9 mouse cellular contexts compared by ENCODE assay signal in genomic region chr12:111375559-111375958, GRCm38 (mm10). TPM values are rescaled to one million over a fixed set of nuclear protein-coding genes. Genes with fewer than 3 reads are reported as not detected.
A peak's percentile ranks its signal among the peaks of the same experiment; 100 is the strongest.
DNase-seq lines count a peak whose midpoint lies in the region; ATAC-seq and TF ChIP-seq lines count a peak whose summit lies in the region.
"Had no signal": no experiment of that assay in that cellular context is flagged by ENCODE, and none has a peak within 500 bp of the region (broad histone marks: within the 10 kb centered on the region; RNA-seq: fewer than 3 reads in every experiment).

No protein-coding gene starts in this region.

- no peak for ATAC-seq in kidney, postnatal 0 days (replicated peaks; ENCODE audit: low FRiP score, low read depth)
- no peak for ATAC-seq in intestine, embryonic 16.5 days
- ATAC-seq in neural tube, embryonic 12.5 days (ENCODE audit: low FRiP score, low read depth) = no peak

- H3K27ac ChIP-seq in kidney, postnatal 0 days = peak overlapping the region; percentile 69
- H3K27ac ChIP-seq in embryonic fibroblast, embryonic 13.5 days (ENCODE audit: insufficient read depth, low read length) = no peak overlapping the region
- H3K27ac ChIP-seq in intestine, embryonic 16.5 days (ENCODE audit: low read length) = peak overlapping the region; percentile 72
- H3K27ac ChIP-seq in neural tube, embryonic 12.5 days = no peak overlapping the region

- H3K4me2 ChIP-seq in kidney, postnatal 0 days (ENCODE audit: low read length) = peak overlapping the region; percentile 88
- peak overlapping the region; percentile 89 for H3K4me2 ChIP-seq in intestine, embryonic 16.5 days (ENCODE audit: low read depth, low read length)
- H3K4me2 ChIP-seq in neural tube, embryonic 12.5 days (replicated peaks) = peak overlapping the region; percentile 98

- no peaks in the 10 kb centered on the region for H3K36me3 ChIP-seq in kidney, postnatal 0 days (ENCODE audit: insufficient read depth, low read length)
- H3K36me3 ChIP-seq in intestine, embryonic 16.5 days (ENCODE audit: control insufficient read depth, insufficient read depth, low read length) = no peaks in the 10 kb centered on the region
- H3K36me3 ChIP-seq in neural tube, embryonic 12.5 days = no peaks in the 10 kb centered on the region

- no peaks in the 10 kb centered on the region for H3K27me3 ChIP-seq in kidney, postnatal 0 days (ENCODE audit: insufficient read depth, low read length)
- H3K27me3 ChIP-seq in intestine, embryonic 16.5 days (replicated peaks; ENCODE audit: control insufficient read depth, insufficient read depth, low read length) = no peaks in the 10 kb centered on the region
- no peaks in the 10 kb centered on the region for H3K27me3 ChIP-seq in neural tube, embryonic 12.5 days (replicated peaks)

- no peak for DNase-seq in kidney, postnatal 0 days (ENCODE audit: low spot score)
- no peak for DNase-seq in kidney, adult 11 months
- no peak for DNase-seq in frontal cortex, postnatal 36 days (ENCODE audit: low spot score in 2 of 2)
- no peak for DNase-seq in left cerebral cortex, postnatal 4 days
- DNase-seq in gastrocnemius, postnatal 10 days = no peak
- DNase-seq: gastrocnemius, postnatal 25 days had no signal

- H3K9ac ChIP-seq in kidney, postnatal 0 days (ENCODE audit: low read depth, low read length) = peak overlapping the region; percentile 90
- H3K9ac ChIP-seq in intestine, embryonic 16.5 days (ENCODE audit: low read depth, low read length) = peak overlapping the region; percentile 98
- peak overlapping the region; percentile 91 for H3K9ac ChIP-seq in neural tube, embryonic 12.5 days

- intact Hi-C loops in left cerebral cortex, postnatal 4 days (cut with DNase I) = no loop called here

- TF ChIP-seq POLR2A in embryonic fibroblast, embryonic 13.5 days (IDR thresholded peaks at IDR 0.05; ENCODE audit: low read depth, low read length) = no peak

- no peaks in the 10 kb centered on the region for H3K9me3 ChIP-seq in kidney, postnatal 0 days (replicated peaks; ENCODE audit: low read length)
- H3K9me3 ChIP-seq in intestine, embryonic 16.5 days (ENCODE audit: control insufficient read depth, low read length) = no peaks in the 10 kb centered on the region
- H3K9me3 ChIP-seq in neural tube, embryonic 12.5 days = no peaks in the 10 kb centered on the region

- WGBS in kidney, postnatal 0 days = 29% methylated on average over 12 of the region's 12 CpGs
- WGBS in intestine, embryonic 16.5 days = 47% methylated on average over 12 of the region's 12 CpGs
- WGBS in neural tube, embryonic 12.5 days = 75% methylated on average over 12 of the region's 12 CpGs

- no peak for TF ChIP-seq CTCF in kidney, postnatal 0 days (IDR thresholded peaks at IDR 0.05; ENCODE audit: low read depth)
- no peak for TF ChIP-seq CTCF in embryonic fibroblast, embryonic 13.5 days (IDR thresholded peaks at IDR 0.05; ENCODE audit: borderline replicate concordance, insufficient read depth, low read length)

- peaks cover 13% of the 10 kb centered on the region; the same call in 1 of the 2 replicates for H3K4me1 ChIP-seq in kidney, postnatal 0 days (replicated peaks; ENCODE audit: insufficient read depth, low read length)
- no peaks in the 10 kb centered on the region for H3K4me1 ChIP-seq in embryonic fibroblast, embryonic 13.5 days (ENCODE audit: control insufficient read depth, insufficient read depth, low read length)
- peaks cover 37% of the 10 kb centered on the region for H3K4me1 ChIP-seq in intestine, embryonic 16.5 days (ENCODE audit: control insufficient read depth, insufficient read depth, low read length)
- peaks cover 24% of the 10 kb centered on the region for H3K4me1 ChIP-seq in neural tube, embryonic 12.5 days

- H3K4me3 ChIP-seq in kidney, postnatal 0 days (replicated peaks; ENCODE audit: low read depth, low read length) = peak overlapping the region; percentile 89
- peak overlapping the region; percentile 99 for H3K4me3 ChIP-seq in embryonic fibroblast, embryonic 13.5 days (ENCODE audit: insufficient read depth, low read length)
- peak overlapping the region; percentile 98 for H3K4me3 ChIP-seq in intestine, embryonic 16.5 days (ENCODE audit: low read length)
- H3K4me3 ChIP-seq in neural tube, embryonic 12.5 days = peak overlapping the region; percentile 97

RNA-seq across cellular contexts. Expression of gene Cdc42bpb, which starts 2.0 kb away (rescaled TPM):
- polyA plus RNA-seq in kidney, postnatal 0 days (2015; fragmentation: Nextera tagmentation; extraction: Ambion mirVana) = 27.7 and 31.6 TPM in 2 replicates
- polyA plus RNA-seq in embryonic fibroblast, embryonic 13.5 days (2011; ENCODE audit: insufficient read length, low read depth, missing spikeins) = 60.0 and 71.1 TPM in 2 replicates
- 30.1 and 32.5 TPM in 2 replicates for polyA plus RNA-seq in intestine, embryonic 16.5 days (2015; fragmentation: Nextera tagmentation; extraction: Ambion mirVana)
- polyA plus RNA-seq in neural tube, embryonic 12.5 days (2016; fragmentation: Nextera tagmentation; extraction: Ambion mirVana) = 41.7 and 44.9 TPM in 2 replicates
- total RNA-seq in left cerebral cortex, postnatal 4 days (2021) = 100 to 1,000 TPM; 153 to 168 TPM
- 10 to 100 TPM; 48.3 to 55.8 TPM for total RNA-seq in gastrocnemius, postnatal 10 days (2021)

RNA-seq across cellular contexts. Expression of gene Lbhd2, which starts 31.1 kb away (rescaled TPM):
- 12.6 and 14.3 TPM in 2 replicates for polyA plus RNA-seq in kidney, postnatal 0 days (2015; fragmentation: Nextera tagmentation; extraction: Ambion mirVana)
- not detected in 2 replicates for polyA plus RNA-seq in embryonic fibroblast, embryonic 13.5 days (2011; ENCODE audit: insufficient read length, low read depth, missing spikeins)
- 1.2 TPM in 2 replicates for polyA plus RNA-seq in intestine, embryonic 16.5 days (2015; fragmentation: Nextera tagmentation; extraction: Ambion mirVana)
- 0.42 and 0.51 TPM in 2 replicates for polyA plus RNA-seq in neural tube, embryonic 12.5 days (2016; fragmentation: Nextera tagmentation; extraction: Ambion mirVana)
- total RNA-seq in left cerebral cortex, postnatal 4 days (2021) = 1 to 10 TPM; 1.4 to 4.0 TPM
- under 1 TPM in 1 of 2 experiments, not detected in 1; 0.70 TPM for total RNA-seq in gastrocnemius, postnatal 10 days (2021)
- total RNA-seq: gastrocnemius, postnatal 25 days had no signal

RNA-seq across cellular contexts. Expression of gene Exoc3l4, which starts 41.3 kb away (rescaled TPM):
- polyA plus RNA-seq in kidney, postnatal 0 days (2015; fragmentation: Nextera tagmentation; extraction: Ambion mirVana) = 25.4 and 25.9 TPM in 2 replicates
- 6.2 and 6.4 TPM in 2 replicates for polyA plus RNA-seq in embryonic fibroblast, embryonic 13.5 days (2011; ENCODE audit: insufficient read length, low read depth, missing spikeins)
- polyA plus RNA-seq in intestine, embryonic 16.5 days (2015; fragmentation: Nextera tagmentation; extraction: Ambion mirVana) = 20.4 and 29.1 TPM in 2 replicates
- 3.0 and 3.3 TPM in 2 replicates for polyA plus RNA-seq in neural tube, embryonic 12.5 days (2016; fragmentation: Nextera tagmentation; extraction: Ambion mirVana)
- 1 to 10 TPM in 1 of 2 experiments, under 1 TPM in 1; 0.62 to 1.6 TPM for total RNA-seq in left cerebral cortex, postnatal 4 days (2021)
- total RNA-seq in gastrocnemius, postnatal 10 days (2021) = 10 to 100 TPM; 20.3 to 26.0 TPM

Comparison
In these comparisons a context has a peak if more than half of its experiments do, and no peak if none do; other contexts are left out.
1. H3K27ac ChIP-seq: peak in kidney, postnatal 0 days (single experiment) and intestine, embryonic 16.5 days (single experiment); none in embryonic fibroblast, embryonic 13.5 days (single experiment) and neural tube, embryonic 12.5 days (single experiment).
2. Peak in every context shown above with its lines, with median percentiles within 50 percentile points of each other: H3K4me2 ChIP-seq, H3K4me3 ChIP-seq and H3K9ac ChIP-seq.